Mouse (Mus musculus): ENCODE measurements around the gene Zbtb16.

Gene Zbtb16

GRCm38 (mm10) chr9:48761732-48762637 is 74.0 kb downstream of the Zbtb16 start:
- DNase-seq, result no peak

- DNase-seq, result no peak
These were observed 74.9 kb downstream of the Zbtb16 start for GRCm38 (mm10) chr9:48761175-48761556.

- peak; percentile 82 to 87 for DNase-seq
These were observed 75.4 kb downstream of the Zbtb16 start for GRCm38 (mm10) chr9:48760449-48761174.

GRCm38 (mm10) chr9:48759098-48759497 is 76.9 kb downstream of the Zbtb16 start:
- no peak for DNase-seq

- no peak for DNase-seq
These were observed 78.1 kb downstream of the Zbtb16 start for GRCm38 (mm10) chr9:48757650-48758580.

- DNase-seq, result peak; percentile 52 to 72
These were observed 79.7 kb downstream of the Zbtb16 start for GRCm38 (mm10) chr9:48756261-48756812.

GRCm38 (mm10) chr9:48755438-48756070 is 80.5 kb downstream of the Zbtb16 start:
- DNase-seq, result no peak

- no peak for DNase-seq
These were observed 81.6 kb downstream of the Zbtb16 start for GRCm38 (mm10) chr9:48754418-48754817.

GRCm38 (mm10) chr9:48753881-48754280 is 82.1 kb downstream of the Zbtb16 start:
- peak; percentile 54 for DNase-seq

- no peak for DNase-seq
These were observed 84.1 kb downstream of the Zbtb16 start for GRCm38 (mm10) chr9:48751900-48752299.

- no peak for DNase-seq
These were observed 86.4 kb downstream of the Zbtb16 start for GRCm38 (mm10) chr9:48749666-48750065.

GRCm38 (mm10) chr9:48749168-48749567 is 86.9 kb downstream of the Zbtb16 start:
- no peak for DNase-seq

- DNase-seq, result no peak
These were observed 87.3 kb downstream of the Zbtb16 start for GRCm38 (mm10) chr9:48748761-48749160.

- DNase-seq, result no peak
These were observed 87.8 kb downstream of the Zbtb16 start for GRCm38 (mm10) chr9:48748216-48748615.

- no peak for DNase-seq
These were observed 89.5 kb downstream of the Zbtb16 start for GRCm38 (mm10) chr9:48746506-48746905.

GRCm38 (mm10) chr9:48745347-48746119 is 90.5 kb downstream of the Zbtb16 start:
- no peak for DNase-seq

- DNase-seq, result no peak
These were observed 91.1 kb downstream of the Zbtb16 start for GRCm38 (mm10) chr9:48744916-48745315.

- no peak for DNase-seq
These were observed 91.6 kb downstream of the Zbtb16 start for GRCm38 (mm10) chr9:48744451-48744850.

GRCm38 (mm10) chr9:48743338-48744285 is 92.4 kb downstream of the Zbtb16 start:
- DNase-seq, result peak; percentile 59 to 62

- DNase-seq, result no peak
These were observed 93.9 kb downstream of the Zbtb16 start for GRCm38 (mm10) chr9:48742150-48742549.

Data from cerebellum, postnatal 10 days (tissue).